Mouse (Mus musculus) E14TG2a.4 (cell line): ENCODE results near the gene Tjp2.
A peak's percentile ranks its signal among the peaks of the same experiment; 100 is the strongest.
"Not testable (repeated sequence)": the region's sequence is repeated elsewhere in the genome, so short reads cannot be mapped to it uniquely, and the experiment has no call there.

Experiments
- H3K27me3 ChIP-seq: 2 replicates; pipeline ENCODE4 v1.6.1; 2014; ENCODE audit warnings: low read length, control low read depth; ENCODE audit not compliant: insufficient read depth
- H3K36me3 ChIP-seq: 2 replicates; pipeline ENCODE4 v1.6.1; 2014; ENCODE audit warnings: low read length, control low read depth; ENCODE audit not compliant: insufficient read depth
- H3K4me1 ChIP-seq: replicated peaks from 2 replicates; pipeline ENCODE4 v1.6.1; 2014; ENCODE audit warnings: low read depth, low read length, control low read depth
- H3K4me3 ChIP-seq: replicated peaks from 2 replicates; pipeline ENCODE4 v1.5.1; 2014; ENCODE audit warnings: mild to moderate bottlenecking, low read length
- H3K9me3 ChIP-seq: 2 replicates; pipeline ENCODE4 v1.6.1; 2014; ENCODE audit warnings: low read length, control low read depth
- CTCF ChIP-seq: conservative IDR thresholded peaks from 2 replicates; pipeline ENCODE4 v1.5.1; 2014; ENCODE audit warnings: low read length
- NANOG ChIP-seq: IDR thresholded peaks from 2 replicates; pipeline ENCODE4 v1.6.1; 2014; ENCODE audit warnings: borderline replicate concordance, low read length, mixed read lengths
- POU5F1 ChIP-seq: IDR thresholded peaks from 2 replicates; pipeline ENCODE4 v1.6.1; 2014; ENCODE audit warnings: low read length, borderline replicate concordance

The Tjp2 gene

GRCm38 (mm10) chr19:24200566-24200965 is 24.3 kb downstream of the Tjp2 start:
- H3K36me3 ChIP-seq, result peaks cover 43% of the 10 kb centered on the region
- H3K4me1 ChIP-seq, result peaks cover 91% of the 10 kb centered on the region
- no peak overlapping the region for H3K4me3 ChIP-seq
- no peaks in the 10 kb centered on the region for H3K9me3 ChIP-seq
- TF ChIP-seq POU5F1 (no peak), NANOG (no peak), CTCF (no peak)
- H3K27me3 ChIP-seq, result no peaks in the 10 kb centered on the region

DNA sequence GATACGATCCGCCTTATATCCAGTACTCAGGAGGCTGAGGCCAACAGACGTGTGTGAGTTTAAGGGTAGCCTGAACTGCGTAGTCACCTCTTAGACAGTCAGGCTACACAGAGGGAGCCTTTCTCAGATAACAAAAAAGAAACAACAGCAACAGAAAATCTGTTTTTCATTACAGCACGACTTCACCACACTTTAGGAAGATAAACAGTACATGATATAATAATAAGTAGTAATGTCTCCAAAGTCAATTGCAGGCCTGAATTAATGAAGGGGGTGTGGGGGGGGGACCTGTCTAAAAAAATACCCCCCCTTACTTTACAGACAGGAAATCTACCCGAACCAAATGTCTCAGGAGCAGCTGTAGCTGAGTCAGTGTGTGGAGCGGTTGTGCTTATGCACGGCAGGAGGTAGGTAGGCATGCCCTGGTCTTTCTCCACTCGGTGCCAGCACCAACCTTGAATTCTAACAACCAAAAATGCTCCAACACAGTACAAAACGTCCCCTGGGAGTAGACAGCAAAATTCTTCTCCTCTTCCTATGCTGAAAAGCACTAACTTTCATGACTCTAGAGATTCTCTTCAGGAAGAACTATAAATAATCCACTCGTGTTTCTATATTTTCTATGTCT is 26.0 kb downstream of the Tjp2 start:
- Histone ChIP-seq H3K9me3 (peaks cover 8% of the 10 kb centered on the region), H3K27me3 (no peaks in the 10 kb centered on the region), H3K4me3 (no peak overlapping the region), H3K36me3 (peaks cover 42% of the 10 kb centered on the region), H3K4me1 (peaks cover 76% of the 10 kb centered on the region)
- TF ChIP-seq POU5F1, result no peak
- no peak for TF ChIP-seq NANOG
- TF ChIP-seq CTCF, result no peak

DNA sequence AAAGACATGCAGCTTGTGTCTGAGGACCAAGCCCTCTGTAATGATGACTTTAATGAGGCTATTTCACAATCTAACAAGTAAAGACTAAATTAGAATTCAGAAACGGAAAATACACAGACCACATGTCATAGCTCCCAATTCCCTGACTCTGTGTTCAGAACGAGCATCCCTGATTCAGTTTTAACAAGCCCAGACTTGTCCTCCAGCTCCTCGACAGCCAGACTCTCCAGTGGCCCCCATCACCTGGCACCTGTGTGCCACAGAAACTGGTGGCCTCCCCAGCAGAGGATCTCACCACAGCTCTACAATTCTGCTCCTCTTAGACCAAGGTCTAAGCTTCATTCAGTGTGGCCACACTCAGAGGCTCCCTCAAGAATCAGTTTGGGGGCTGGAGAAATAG is 27.5 kb downstream of the Tjp2 start:
- no peaks in the 10 kb centered on the region for H3K27me3 ChIP-seq
- H3K9me3 ChIP-seq, result peaks cover 8% of the 10 kb centered on the region
- peaks cover 69% of the 10 kb centered on the region for H3K4me1 ChIP-seq
- TF ChIP-seq CTCF (no peak), POU5F1 (no peak), NANOG (no peak)
- H3K36me3 ChIP-seq, result peaks cover 43% of the 10 kb centered on the region
- peak overlapping the region; percentile 8; the same call in 1 of the 2 replicates for H3K4me3 ChIP-seq

- peaks cover 8% of the 10 kb centered on the region for H3K9me3 ChIP-seq
- no peaks in the 10 kb centered on the region for H3K27me3 ChIP-seq
- peaks cover 69% of the 10 kb centered on the region for H3K4me1 ChIP-seq
- H3K36me3 ChIP-seq, result peaks cover 60% of the 10 kb centered on the region
- no peak for TF ChIP-seq CTCF
- no peak for TF ChIP-seq NANOG
- TF ChIP-seq POU5F1, result no peak
- no peak overlapping the region for H3K4me3 ChIP-seq
These were observed 29.6 kb downstream of the Tjp2 start for GRCm38 (mm10) chr19:24195224-24195623.

GRCm38 (mm10) chr19:24194216-24194615 is 30.6 kb downstream of the Tjp2 start:
- Histone ChIP-seq H3K27me3 (no peaks in the 10 kb centered on the region), H3K36me3 (peaks cover 66% of the 10 kb centered on the region), H3K4me1 (peaks cover 65% of the 10 kb centered on the region), H3K4me3 (no peak overlapping the region), H3K9me3 (peaks cover 8% of the 10 kb centered on the region)
- no peak for TF ChIP-seq POU5F1
- peak; percentile 90 for TF ChIP-seq CTCF

GRCm38 (mm10) chr19:24192946-24193345 is 31.9 kb downstream of the Tjp2 start:
- TF ChIP-seq NANOG, result no peak
- no peak for TF ChIP-seq POU5F1
- TF ChIP-seq CTCF, result no peak
- no peak overlapping the region for H3K4me3 ChIP-seq
- no peaks in the 10 kb centered on the region for H3K27me3 ChIP-seq
- H3K4me1 ChIP-seq, result peaks cover 60% of the 10 kb centered on the region
- peaks cover 66% of the 10 kb centered on the region for H3K36me3 ChIP-seq
- peaks cover 8% of the 10 kb centered on the region for H3K9me3 ChIP-seq

DNA sequence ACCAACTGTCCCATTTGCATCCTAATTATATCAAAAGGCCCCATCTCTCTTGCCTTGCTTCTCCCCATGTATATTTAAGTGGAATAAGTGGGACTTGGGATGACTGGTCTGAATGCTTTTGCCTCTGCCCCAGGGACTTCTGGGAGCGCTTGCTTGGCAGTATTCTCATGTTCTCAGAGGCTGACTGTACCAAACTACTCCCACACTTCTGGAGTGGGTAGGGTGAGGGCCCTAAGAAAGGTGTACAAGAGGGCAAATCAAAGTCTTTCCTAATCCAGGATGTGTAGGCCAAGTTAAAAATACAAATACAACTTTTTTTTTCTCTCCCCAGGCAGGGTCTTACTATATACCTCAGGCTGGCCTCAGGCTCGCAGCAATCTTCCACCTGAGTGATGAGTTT is 37.0 kb downstream of the Tjp2 start:
- H3K36me3 ChIP-seq, result peaks cover 78% of the 10 kb centered on the region

DNA sequence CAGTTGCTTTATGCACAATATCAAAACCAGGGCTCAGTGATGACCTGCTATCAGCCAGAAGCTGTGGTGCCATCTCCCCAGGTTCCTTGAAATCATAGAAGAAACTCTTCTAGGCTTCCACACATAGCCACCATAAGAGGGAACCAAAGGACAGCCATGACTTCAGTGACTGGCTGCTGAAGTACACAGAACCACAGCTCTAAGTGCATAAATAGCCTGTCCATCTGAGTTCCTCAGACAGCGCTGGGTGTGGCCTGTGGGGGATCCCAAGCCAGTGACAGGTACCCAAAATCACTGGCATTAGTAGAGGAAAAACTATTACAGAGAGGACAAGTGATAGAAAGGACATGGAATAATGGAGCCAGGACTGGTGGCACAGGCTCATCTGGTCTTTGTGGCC is 37.5 kb downstream of the Tjp2 start:
- H3K4me3 ChIP-seq, H3K27me3 ChIP-seq, H3K9me3 ChIP-seq: not testable (repeated sequence)
- Histone ChIP-seq H3K4me1 (peaks cover 50% of the 10 kb centered on the region), H3K36me3 (peaks cover 74% of the 10 kb centered on the region)

More for the DNA sequence above, 37.0 kb downstream of the Tjp2 start:
- Histone ChIP-seq H3K27me3 (no peaks in the 10 kb centered on the region), H3K9me3 (0 out of 2 replicates have a peak, but pooled peaks cover 6% of the 10 kb centered on the region), H3K4me1 (peaks cover 51% of the 10 kb centered on the region), H3K4me3 (no peak overlapping the region)
- TF ChIP-seq POU5F1, result no peak
- TF ChIP-seq CTCF, result no peak
- TF ChIP-seq NANOG, result no peak

GRCm38 (mm10) chr19:24183680-24184235 is 41.1 kb downstream of the Tjp2 start:
- peaks cover 60% of the 10 kb centered on the region for H3K36me3 ChIP-seq
- H3K4me1 ChIP-seq, result peaks cover 56% of the 10 kb centered on the region
- no peaks in the 10 kb centered on the region for H3K27me3 ChIP-seq
- TF ChIP-seq NANOG, result no peak
- TF ChIP-seq POU5F1, result no peak
- TF ChIP-seq CTCF, result no peak
- H3K9me3 ChIP-seq, result 0 out of 2 replicates have a peak, but pooled peaks cover 6% of the 10 kb centered on the region
- peak overlapping the region; percentile 41 for H3K4me3 ChIP-seq
